Mouse (Mus musculus) myocyte (in vitro differentiated cells): Measurements from ENCODE around the gene Cacna1d. TPM values are rescaled to one million over a fixed set of nuclear protein-coding genes. Genes with fewer than 3 reads are reported as not detected.

ENCODE experiments used
- H3K27me3 ChIP-seq: one replicate; pipeline ENCODE4 v1.6.1; 2011; ENCODE audit not compliant: control insufficient read depth, insufficient read depth, insufficient read length
- H3K36me3 ChIP-seq: one replicate; pipeline ENCODE4 v1.6.1; 2011; ENCODE audit not compliant: control insufficient read depth, insufficient read depth
- H3K4me2 ChIP-seq: one replicate; pipeline ENCODE4 v1.6.1; 2011; ENCODE audit warnings: low read depth, control low read depth
- H3K4me3 ChIP-seq: one replicate; pipeline ENCODE4 v1.5.1; 2011; ENCODE audit warnings: mild to moderate bottlenecking, control low read depth, moderate library complexity
- H3K79me2 ChIP-seq: one replicate; pipeline ENCODE4 v1.6.1; 2011; ENCODE audit not compliant: control insufficient read depth, insufficient read depth
- H3ac ChIP-seq: one replicate; pipeline ENCODE4 v1.6.1; 2011; ENCODE audit not compliant: control insufficient read depth, insufficient read length
- CEBPB ChIP-seq: IDR thresholded peaks from 2 replicates; pipeline ENCODE4 v1.6.1; 2011; ENCODE audit warnings: mild to moderate bottlenecking, moderate library complexity; ENCODE audit not compliant: poor library complexity, insufficient read depth, severe bottlenecking
- E2F4 ChIP-seq: IDR thresholded peaks from one replicate; pipeline ENCODE4 v1.6.1; 2011; ENCODE audit warnings: mild to moderate bottlenecking, control low read depth, moderate library complexity; ENCODE audit not compliant: insufficient read depth
- MAX ChIP-seq: IDR thresholded peaks from one replicate; pipeline ENCODE4 v1.6.1; 2011; ENCODE audit warnings: low read depth, mild to moderate bottlenecking, control low read depth
- MYOD1 ChIP-seq, 3 experiments: IDR thresholded peaks; one replicate each; pipeline ENCODE4 v1.6.1; 2011; ENCODE audit warnings: control low read depth in 2 of 3, low read depth in 2 of 3, mild to moderate bottlenecking in 2 of 3, moderate library complexity in 1 of 3; ENCODE audit not compliant: insufficient read length in 2 of 3, control insufficient read depth in 1 of 3
- MYOG ChIP-seq, 3 experiments: IDR thresholded peaks; one replicate each; pipeline ENCODE4 v1.6.1; 2011; ENCODE audit warnings: control low read depth in 2 of 3, low read depth in 2 of 3, mild to moderate bottlenecking in 2 of 3; ENCODE audit not compliant: insufficient read length in 2 of 3, control insufficient read depth in 1 of 3, insufficient read depth in 1 of 3
- POLR2A ChIP-seq: IDR thresholded peaks from one replicate; pipeline ENCODE4 v1.6.1; 2011; ENCODE audit warnings: low read depth, mild to moderate bottlenecking, control low read depth, moderate library complexity; ENCODE audit not compliant: insufficient read length
- POLR2AphosphoS2 ChIP-seq: IDR thresholded peaks from one replicate; pipeline ENCODE4 v1.6.1; 2011; ENCODE audit warnings: low read depth, control low read depth; ENCODE audit not compliant: insufficient read length
- REST ChIP-seq: IDR thresholded peaks from one replicate; pipeline ENCODE4 v1.6.1; 2011; ENCODE audit warnings: mild to moderate bottlenecking, control low read depth, moderate library complexity; ENCODE audit not compliant: insufficient read depth, insufficient read length
- SRF ChIP-seq: IDR thresholded peaks from one replicate; pipeline ENCODE4 v1.6.1; 2011; ENCODE audit warnings: low read depth; ENCODE audit not compliant: control insufficient read depth, insufficient read length
- TCF12 ChIP-seq: IDR thresholded peaks from one replicate; pipeline ENCODE4 v1.6.1; 2011; ENCODE audit warnings: mild to moderate bottlenecking, control low read depth; ENCODE audit not compliant: poor library complexity, insufficient read depth, severe bottlenecking
- TCF3 ChIP-seq: IDR thresholded peaks from one replicate; pipeline ENCODE4 v1.6.1; 2011; ENCODE audit warnings: low read depth, control low read depth; ENCODE audit not compliant: insufficient read length
- USF1 ChIP-seq: IDR thresholded peaks from one replicate; pipeline ENCODE4 v1.6.1; 2011; ENCODE audit warnings: low read depth, mild to moderate bottlenecking, control low read depth, moderate library complexity
- polyA plus RNA-seq: library from polyadenylated mRNA; unstranded; fragments of >200 nt; fragmentation: generic; extraction: Trizol; gene quantifications from one replicate; pipeline ENCODE4 v1.2.1, GENCODE M21; 2012; ENCODE audit warnings: missing spikeins

Gene Cacna1d
- polyA plus RNA-seq, 1 experiment, result not detected

- no peak for TF ChIP-seq REST
- no peak for TF ChIP-seq MYOG (IDR thresholded peaks at IDR 0.05; ENCODE audit: control insufficient read depth in 1 of 3, insufficient read depth in 1 of 3, insufficient read length in 2 of 3, low read depth in 2 of 3)
- no peak for TF ChIP-seq MAX
- TF ChIP-seq TCF3, result no peak
- no peak for TF ChIP-seq TCF12
- no peak for TF ChIP-seq POLR2A
- no peak for TF ChIP-seq USF1
- no peak for TF ChIP-seq SRF
- TF ChIP-seq MYOD1 (IDR thresholded peaks at IDR 0.05; ENCODE audit: control insufficient read depth in 1 of 3, insufficient read length in 2 of 3, low read depth in 2 of 3), result no peak
- no peak for TF ChIP-seq POLR2AphosphoS2
- no peak for TF ChIP-seq E2F4
- TF ChIP-seq CEBPB, result no peak
- H3K4me3 ChIP-seq, result no peak overlapping the region
- H3K4me2 ChIP-seq, result no peak overlapping the region
- H3K79me2 ChIP-seq, result no peaks in the 10 kb centered on the region
- H3K36me3 ChIP-seq, result no peaks in the 10 kb centered on the region
- H3ac ChIP-seq, result no peak overlapping the region
- no peaks in the 10 kb centered on the region for H3K27me3 ChIP-seq
Measured at GRCm38 (mm10) chr14:30190308-30190971, 300.8 kb downstream of the Cacna1d start.

GRCm38 (mm10) chr14:30185616-30186274 lies 305.5 kb downstream of the Cacna1d start:
- Histone ChIP-seq H3K79me2 (no peaks in the 10 kb centered on the region), H3K36me3 (no peaks in the 10 kb centered on the region), H3K4me3 (no peak overlapping the region), H3ac (no peak overlapping the region), H3K4me2 (no peak overlapping the region), H3K27me3 (peaks cover 11% of the 10 kb centered on the region)
- no peak for TF ChIP-seq CEBPB
- no peak for TF ChIP-seq MYOD1 (IDR thresholded peaks at IDR 0.05; ENCODE audit: control insufficient read depth in 1 of 3, insufficient read length in 2 of 3, low read depth in 2 of 3)
- TF ChIP-seq TCF12, result no peak
- TF ChIP-seq POLR2A, result no peak
- no peak for TF ChIP-seq MYOG (IDR thresholded peaks at IDR 0.05; ENCODE audit: control insufficient read depth in 1 of 3, insufficient read depth in 1 of 3, insufficient read length in 2 of 3, low read depth in 2 of 3)
- no peak for TF ChIP-seq SRF
- no peak for TF ChIP-seq TCF3
- TF ChIP-seq E2F4, result no peak
- TF ChIP-seq REST, result no peak
- TF ChIP-seq USF1, result no peak
- TF ChIP-seq MAX, result no peak
- no peak for TF ChIP-seq POLR2AphosphoS2

GRCm38 (mm10) chr14:30184445-30185152 lies 306.7 kb downstream of the Cacna1d start:
- Histone ChIP-seq H3K4me3 (no peak overlapping the region), H3ac (no peak overlapping the region), H3K4me2 (no peak overlapping the region), H3K79me2 (no peaks in the 10 kb centered on the region), H3K27me3 (peaks cover 11% of the 10 kb centered on the region), H3K36me3 (no peaks in the 10 kb centered on the region)
- no peak for TF ChIP-seq CEBPB
- TF ChIP-seq POLR2A, result no peak
- no peak for TF ChIP-seq REST
- no peak for TF ChIP-seq TCF12
- no peak for TF ChIP-seq MAX
- no peak for TF ChIP-seq E2F4
- TF ChIP-seq SRF, result no peak
- no peak for TF ChIP-seq POLR2AphosphoS2
- no peak for TF ChIP-seq MYOG (IDR thresholded peaks at IDR 0.05; ENCODE audit: control insufficient read depth in 1 of 3, insufficient read depth in 1 of 3, insufficient read length in 2 of 3, low read depth in 2 of 3)
- no peak for TF ChIP-seq TCF3
- TF ChIP-seq USF1, result no peak
- TF ChIP-seq MYOD1 (IDR thresholded peaks at IDR 0.05; ENCODE audit: control insufficient read depth in 1 of 3, insufficient read length in 2 of 3, low read depth in 2 of 3), result no peak

GRCm38 (mm10) chr14:30184013-30184412 lies 307.2 kb downstream of the Cacna1d start:
- TF ChIP-seq TCF12 (no peak), MAX (no peak), E2F4 (no peak), MYOG (IDR thresholded peaks at IDR 0.05; ENCODE audit: control insufficient read depth in 1 of 3, insufficient read depth in 1 of 3, insufficient read length in 2 of 3, low read depth in 2 of 3) (no peak), SRF (no peak), TCF3 (no peak), REST (no peak), POLR2A (no peak), MYOD1 (IDR thresholded peaks at IDR 0.05; ENCODE audit: control insufficient read depth in 1 of 3, insufficient read length in 2 of 3, low read depth in 2 of 3) (no peak), USF1 (no peak), POLR2AphosphoS2 (no peak), CEBPB (no peak)
- H3K4me3 ChIP-seq, result no peak overlapping the region
- no peak overlapping the region for H3K4me2 ChIP-seq
- no peaks in the 10 kb centered on the region for H3K79me2 ChIP-seq
- H3K27me3 ChIP-seq, result peaks cover 11% of the 10 kb centered on the region
- no peak overlapping the region for H3ac ChIP-seq
- H3K36me3 ChIP-seq, result no peaks in the 10 kb centered on the region
